Mouse (Mus musculus) heart, embryonic 15.5 days (tissue): ENCODE data around the gene Slc6a19. TPM values are rescaled to one million over a fixed set of nuclear protein-coding genes. Genes with fewer than 3 reads are reported as not detected.

Experiments used
- ATAC-seq: fragments of 200-750 bp; cut with Nextera tagmentation; replicated peaks from 2 replicates; pipeline ENCODE4 v1.8.0; 2017; ENCODE audit warnings: low read depth, moderate TSS enrichment; ENCODE audit not compliant: insufficient number of reproducible peaks, insufficient read depth, low FRiP score
- H3K27ac ChIP-seq: fragments of 300-500 bp; sonication (generic); 2 replicates; pipeline ENCODE4 v1.5.1; 2015; ENCODE audit warnings: mild to moderate bottlenecking, inconsistent platforms
- H3K27me3 ChIP-seq: fragments of 300-500 bp; sonication (generic); 2 replicates; pipeline ENCODE4 v1.6.1; 2015; ENCODE audit warnings: inconsistent platforms
- H3K36me3 ChIP-seq: fragments of 300-500 bp; sonication (generic); 2 replicates; pipeline ENCODE4 v1.6.1; 2015; ENCODE audit warnings: mild to moderate bottlenecking, inconsistent platforms
- H3K4me1 ChIP-seq: fragments of 300-500 bp; sonication (generic); replicated peaks from 2 replicates; pipeline ENCODE4 v1.6.1; 2015; ENCODE audit warnings: inconsistent platforms
- H3K4me2 ChIP-seq: fragments of 300-500 bp; sonication (generic); 2 replicates; pipeline ENCODE4 v1.6.1; 2015; ENCODE audit warnings: inconsistent platforms, mild to moderate bottlenecking, moderate library complexity
- H3K4me3 ChIP-seq: fragments of 300-500 bp; sonication (generic); 2 replicates; pipeline ENCODE4 v1.5.1; 2015; ENCODE audit warnings: mild to moderate bottlenecking, inconsistent platforms
- H3K9ac ChIP-seq: fragments of 300-500 bp; sonication (generic); 2 replicates; pipeline ENCODE4 v1.6.1; 2015; ENCODE audit warnings: mild to moderate bottlenecking, inconsistent platforms
- H3K9me3 ChIP-seq: fragments of 300-500 bp; sonication (generic); replicated peaks from 2 replicates; pipeline ENCODE4 v1.6.1; 2016; ENCODE audit warnings: inconsistent platforms
- WGBS: fragments of 180-500 bp; shearing (Covaris S2); methylation state at CpG from one replicate; pipeline ENCODE4 v1.1.7; 2015; ENCODE audit warnings: mixed read lengths; 5-methylcytosine and 5-hydroxymethylcytosine counted together
- polyA plus RNA-seq: library from polyadenylated mRNA; unstranded; fragments of >200 nt; fragmentation: Nextera tagmentation; extraction: Ambion mirVana; gene quantifications from 2 replicates; pipeline ENCODE4 v1.2.1, GENCODE M21; 2015

Slc6a19 gene
- polyA plus RNA-seq, 1 experiment from 2014 or later = not detected

DNA sequence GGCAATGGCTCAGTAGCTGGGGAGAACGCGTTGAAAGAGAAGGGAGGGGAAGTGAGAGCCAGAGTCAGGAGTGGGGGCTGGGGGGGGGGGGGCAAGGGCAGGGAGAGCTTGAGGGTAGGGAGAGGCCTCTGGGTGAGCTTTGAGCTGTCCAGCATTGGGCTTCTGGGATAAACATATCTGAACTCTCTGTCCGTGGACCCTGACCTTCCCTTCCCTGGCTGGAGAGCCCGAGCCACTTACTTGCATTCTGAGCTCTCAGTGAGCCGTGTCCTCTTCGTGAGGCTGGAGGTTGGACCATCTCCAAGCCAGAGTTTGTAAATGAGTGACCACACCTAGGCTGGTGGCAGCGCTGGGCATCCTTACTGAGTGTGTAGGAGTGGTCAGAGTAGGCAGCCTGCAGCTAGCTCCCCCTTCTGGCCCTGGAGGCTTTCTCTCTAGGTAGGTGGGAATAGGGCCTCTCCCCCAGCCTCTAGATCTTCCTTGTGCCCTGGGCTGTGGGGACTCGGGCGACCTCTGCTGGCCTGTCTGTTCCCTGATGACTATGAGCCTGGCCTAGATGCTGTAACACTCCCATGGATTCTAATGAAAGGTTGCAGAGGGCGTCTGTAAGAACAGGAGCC, 12.3 kb downstream of the Slc6a19 start:
- Histone ChIP-seq H3K4me3 (no peak overlapping the region), H3K27ac (no peak overlapping the region), H3K4me1 (no peaks in the 10 kb centered on the region), H3K27me3 (peaks cover 4% of the 10 kb centered on the region), H3K9ac (no peak overlapping the region), H3K36me3 (no peaks in the 10 kb centered on the region), H3K9me3 (no peaks in the 10 kb centered on the region), H3K4me2 (no peak overlapping the region)
- ATAC-seq = peak; percentile 56
- 31% methylated on average over 10 of the region's 10 CpGs for WGBS

GRCm38 (mm10) chr13:73688934-73689333, 15.7 kb downstream of the Slc6a19 start:
- 62% methylated on average over 4 of the region's 4 CpGs for WGBS
- Histone ChIP-seq H3K4me1 (no peaks in the 10 kb centered on the region), H3K9me3 (no peaks in the 10 kb centered on the region), H3K4me2 (no peak overlapping the region), H3K4me3 (no peak overlapping the region), H3K27ac (no peak overlapping the region), H3K36me3 (no peaks in the 10 kb centered on the region), H3K27me3 (peaks cover 4% of the 10 kb centered on the region), H3K9ac (no peak overlapping the region)
- no peak for ATAC-seq

- H3K36me3 ChIP-seq = no peaks in the 10 kb centered on the region
- H3K27ac ChIP-seq = no peak overlapping the region
- H3K9me3 ChIP-seq = no peaks in the 10 kb centered on the region
- peaks cover 4% of the 10 kb centered on the region for H3K27me3 ChIP-seq
- H3K4me2 ChIP-seq = no peak overlapping the region
- WGBS = 51% methylated on average over 3 of the region's 3 CpGs
- no peak overlapping the region for H3K4me3 ChIP-seq
- no peak for ATAC-seq
- H3K4me1 ChIP-seq = no peaks in the 10 kb centered on the region
- H3K9ac ChIP-seq = no peak overlapping the region
Measured at GRCm38 (mm10) chr13:73687601-73688000, 17.1 kb downstream of the Slc6a19 start.

- H3K36me3 ChIP-seq = no peaks in the 10 kb centered on the region
- H3K4me3 ChIP-seq = no peak overlapping the region
- H3K27me3 ChIP-seq = peaks cover 2% of the 10 kb centered on the region; the same call in 1 of the 2 replicates
- no peak overlapping the region for H3K4me2 ChIP-seq
- H3K9ac ChIP-seq = no peak overlapping the region
- 74% methylated on average over 6 of the region's 6 CpGs for WGBS
- no peak overlapping the region for H3K27ac ChIP-seq
- no peaks in the 10 kb centered on the region for H3K4me1 ChIP-seq
- ATAC-seq = no peak
- no peaks in the 10 kb centered on the region for H3K9me3 ChIP-seq
Measured at GRCm38 (mm10) chr13:73685502-73685901, 19.2 kb downstream of the Slc6a19 start.

GRCm38 (mm10) chr13:73684412-73684811, 20.3 kb downstream of the Slc6a19 start:
- no peak overlapping the region for H3K4me3 ChIP-seq
- no peak overlapping the region for H3K9ac ChIP-seq
- no peaks in the 10 kb centered on the region for H3K36me3 ChIP-seq
- H3K4me1 ChIP-seq = no peaks in the 10 kb centered on the region
- H3K27ac ChIP-seq = no peak overlapping the region
- no peaks in the 10 kb centered on the region for H3K27me3 ChIP-seq
- WGBS = 68% methylated on average over 1 of the region's 1 CpGs
- H3K4me2 ChIP-seq = no peak overlapping the region
- H3K9me3 ChIP-seq = no peaks in the 10 kb centered on the region
- ATAC-seq = no peak

DNA sequence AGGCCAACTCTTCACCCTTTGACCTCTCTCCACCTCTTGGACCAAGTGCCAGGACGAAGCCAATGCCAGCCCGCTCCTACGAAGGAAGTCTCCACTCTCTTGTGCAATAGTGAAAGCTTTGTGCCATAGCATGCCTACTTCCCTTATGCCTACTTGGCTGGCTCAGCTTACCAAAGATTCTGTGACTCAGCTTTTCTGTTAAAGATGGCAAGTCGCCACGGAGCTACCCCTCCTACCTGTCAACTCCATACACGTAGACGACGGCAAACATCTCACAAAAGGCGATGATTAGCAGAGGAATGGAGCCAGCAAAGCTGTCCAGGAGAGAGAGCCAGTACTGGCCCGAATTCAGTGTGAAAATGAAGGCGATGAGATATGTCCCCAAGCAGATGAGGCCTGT, 21.0 kb downstream of the Slc6a19 start:
- H3K4me3 ChIP-seq = no peak overlapping the region
- no peak overlapping the region for H3K9ac ChIP-seq
- H3K36me3 ChIP-seq = no peaks in the 10 kb centered on the region
- ATAC-seq = no peak; the same call in 1 of the 2 replicates
- H3K27me3 ChIP-seq = no peaks in the 10 kb centered on the region
- WGBS = 65% methylated on average over 11 of the region's 11 CpGs
- no peak overlapping the region for H3K4me2 ChIP-seq
- no peaks in the 10 kb centered on the region for H3K4me1 ChIP-seq
- no peak overlapping the region for H3K27ac ChIP-seq
- no peaks in the 10 kb centered on the region for H3K9me3 ChIP-seq

DNA sequence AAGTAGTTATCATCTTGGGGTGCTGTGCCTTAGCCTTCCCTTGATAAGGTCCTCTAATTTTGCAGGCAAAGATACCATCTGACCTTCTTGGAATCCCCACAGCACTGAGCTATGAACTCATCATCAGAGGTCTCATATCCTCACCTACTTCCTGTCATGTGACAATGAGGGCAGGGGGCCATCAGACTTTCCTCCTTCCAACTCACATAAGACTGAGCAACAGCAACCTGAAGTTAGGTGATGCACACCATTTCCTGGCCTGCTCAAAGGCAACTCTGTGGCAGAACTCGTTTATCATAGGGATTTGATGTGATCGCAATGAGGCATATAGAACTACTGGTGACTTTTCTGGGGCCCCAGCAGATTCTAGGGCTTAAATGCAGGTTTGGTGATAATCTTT, 22.4 kb downstream of the Slc6a19 start:
- Histone ChIP-seq H3K27me3 (no peaks in the 10 kb centered on the region; the same call in 1 of the 2 replicates), H3K9ac (no peak overlapping the region), H3K9me3 (no peaks in the 10 kb centered on the region), H3K4me1 (no peaks in the 10 kb centered on the region), H3K36me3 (no peaks in the 10 kb centered on the region), H3K4me3 (no peak overlapping the region), H3K4me2 (no peak overlapping the region), H3K27ac (no peak overlapping the region)
- ATAC-seq = no peak
- WGBS = 88% methylated on average over 2 of the region's 2 CpGs

GRCm38 (mm10) chr13:73680394-73680793, 24.3 kb downstream of the Slc6a19 start:
- ATAC-seq = no peak
- Histone ChIP-seq H3K27me3 (no peaks in the 10 kb centered on the region; the same call in 1 of the 2 replicates), H3K4me3 (no peak overlapping the region), H3K36me3 (no peaks in the 10 kb centered on the region), H3K27ac (no peak overlapping the region), H3K4me2 (no peak overlapping the region), H3K4me1 (no peaks in the 10 kb centered on the region), H3K9ac (no peak overlapping the region), H3K9me3 (no peaks in the 10 kb centered on the region)
- WGBS = 0% methylated on average over 1 of the region's 1 CpGs

- WGBS = 43% methylated on average over 2 of the region's 2 CpGs
- Histone ChIP-seq H3K27ac (no peak overlapping the region), H3K4me3 (no peak overlapping the region), H3K36me3 (no peaks in the 10 kb centered on the region), H3K4me2 (no peak overlapping the region), H3K27me3 (no peaks in the 10 kb centered on the region; the same call in 1 of the 2 replicates), H3K9ac (no peak overlapping the region), H3K9me3 (no peaks in the 10 kb centered on the region), H3K4me1 (no peaks in the 10 kb centered on the region)
- ATAC-seq = no peak
Measured at GRCm38 (mm10) chr13:73679311-73679710, 25.4 kb downstream of the Slc6a19 start.

- Histone ChIP-seq H3K9me3 (no peaks in the 10 kb centered on the region), H3K36me3 (no peaks in the 10 kb centered on the region), H3K4me1 (no peaks in the 10 kb centered on the region), H3K9ac (no peak within 1 kb of the TSS), H3K27ac (no peak within 1 kb of the TSS), H3K4me2 (no peak within 1 kb of the TSS), H3K27me3 (no peaks in the 10 kb centered on the region; the same call in 1 of the 2 replicates), H3K4me3 (no peak within 1 kb of the TSS)
- no peak for ATAC-seq
- WGBS = 72% methylated on average over 3 of the region's 3 CpGs
Measured at GRCm38 (mm10) chr13:73677853-73678252, 26.8 kb downstream of the Slc6a19 start, which contains the start of gene Slc6a18. Gene Slc6a18, minus strand, starts transcription at chr13:73678023.

DNA sequence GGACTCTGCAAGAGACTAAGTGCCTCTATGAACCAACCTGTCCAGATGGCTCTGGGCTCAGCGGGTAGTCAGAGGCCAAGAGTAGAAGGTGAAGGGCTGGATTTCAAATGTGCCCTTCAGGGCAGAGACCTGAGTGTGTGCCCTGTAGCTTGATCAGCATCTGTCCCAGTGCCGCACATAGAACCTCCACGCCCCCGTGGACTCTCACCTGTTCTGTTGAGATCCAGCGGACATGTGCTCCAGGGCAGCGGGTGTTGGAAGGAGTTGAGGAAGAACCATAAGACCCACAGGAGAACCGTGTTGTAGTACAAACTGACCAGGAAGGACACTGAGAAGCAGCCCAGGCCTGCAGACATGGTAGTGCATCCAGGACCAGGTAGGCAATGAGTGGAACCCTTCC, 29.5 kb downstream of the Slc6a19 start:
- 87% methylated on average over 7 of the region's 7 CpGs for WGBS
- no peak overlapping the region for H3K4me2 ChIP-seq
- no peak for ATAC-seq
- no peak overlapping the region for H3K27ac ChIP-seq
- H3K27me3 ChIP-seq = no peaks in the 10 kb centered on the region; the same call in 1 of the 2 replicates
- no peak overlapping the region for H3K4me3 ChIP-seq
- no peaks in the 10 kb centered on the region for H3K36me3 ChIP-seq
- no peaks in the 10 kb centered on the region for H3K9me3 ChIP-seq
- no peak overlapping the region for H3K9ac ChIP-seq
- H3K4me1 ChIP-seq = no peaks in the 10 kb centered on the region

GRCm38 (mm10) chr13:73660163-73660695, 44.4 kb downstream of the Slc6a19 start:
- no peaks in the 10 kb centered on the region for H3K9me3 ChIP-seq

More at GRCm38 (mm10) chr13:73660163-73660695, 44.4 kb downstream of the Slc6a19 start:
- no peak overlapping the region for H3K9ac ChIP-seq
- H3K4me3 ChIP-seq = no peak overlapping the region
- no peak for ATAC-seq
- H3K4me2 ChIP-seq = no peak overlapping the region
- H3K27me3 ChIP-seq = no peaks in the 10 kb centered on the region
- H3K4me1 ChIP-seq = no peaks in the 10 kb centered on the region
- 74% methylated on average over 2 of the region's 2 CpGs for WGBS
- H3K27ac ChIP-seq = no peak overlapping the region
- H3K36me3 ChIP-seq = no peaks in the 10 kb centered on the region
